Mouse (Mus musculus) gastrocnemius, postnatal 25 days (tissue): ENCODE results near the gene Slc38a5. TPM values are rescaled to one million over a fixed set of nuclear protein-coding genes. Genes with fewer than 3 reads are reported as not detected.

Source experiments
- DNase-seq: peaks from one replicate; pipeline ENCODE4 v3.0.0; 2022
- total RNA-seq, 2 experiments: library from RNA; stranded (reverse); gene quantifications; 1 replicate in 1 of 2; 2 replicates in 1 of 2; pipeline ENCODE4 v1.2.3; 2021

Gene Slc38a5
- total RNA-seq, 2 experiments from 2014 or later = not detected

DNA sequence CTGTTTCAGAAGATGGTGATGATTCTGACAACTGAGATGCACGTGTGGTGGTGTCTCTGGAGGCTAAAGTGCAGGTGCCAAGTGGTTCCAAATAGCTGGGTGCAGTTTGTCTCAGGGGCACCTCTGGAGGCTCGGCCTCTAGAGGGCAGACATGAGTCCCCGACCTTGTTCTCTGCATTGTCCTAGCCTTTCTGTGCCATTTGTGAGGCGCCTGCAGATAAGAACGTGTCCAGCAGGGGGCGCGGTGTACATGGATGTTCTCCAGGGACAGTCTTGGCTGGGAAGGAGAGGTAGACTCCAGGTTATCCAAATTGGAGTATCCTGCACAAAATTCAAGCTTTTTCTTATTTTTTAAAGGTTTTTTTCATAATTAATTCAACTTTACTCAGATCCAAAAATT lies 44.0 kb downstream of the Slc38a5 start:
- DNase-seq = peak; percentile 13

DNA sequence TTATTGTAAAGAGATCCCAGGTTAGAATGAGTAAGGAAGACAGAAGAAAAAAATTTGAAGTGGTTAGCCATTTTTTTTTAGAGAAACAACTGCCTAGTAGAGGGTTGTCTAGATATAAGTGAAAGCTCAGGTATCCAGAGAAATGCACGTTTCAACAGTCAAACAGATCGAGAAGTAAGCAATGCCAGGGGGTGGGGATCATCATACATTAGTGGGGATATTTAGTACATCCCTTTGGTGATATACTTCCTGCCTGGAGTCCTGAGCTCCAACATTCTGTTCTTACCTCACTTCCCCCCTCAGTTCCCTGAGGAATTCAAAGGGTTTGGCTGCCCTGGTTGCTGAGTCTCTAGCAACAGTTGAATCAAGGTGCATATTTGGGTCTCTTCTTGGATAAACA lies 56.2 kb downstream of the Slc38a5 start, which contains the start of gene Ssxb10:
TSS of gene Ssxb10 (plus strand) at position 301 of the 400 bp plus-strand sequence.
- DNase-seq = no peak

Other genes with a start within 250 kb of the Slc38a5 start
- 1 to 10 TPM; 3.0 to 3.6 TPM for gene Suv39h1, start 196.4 kb upstream of the Slc38a5 start, total RNA-seq
- under 1 TPM; 0.46 to 0.54 TPM for gene Was, start 180.6 kb upstream of the Slc38a5 start, total RNA-seq
- gene Wdr13, start 138.2 kb upstream of the Slc38a5 start, total RNA-seq = 10 to 100 TPM; 11.8 to 16.3 TPM
- 10 to 100 TPM; 44.1 to 60.8 TPM for gene Rbm3, start 125.3 kb upstream of the Slc38a5 start, total RNA-seq
- gene Tbc1d25, start 95.0 kb upstream of the Slc38a5 start, total RNA-seq = 1 to 10 TPM; 2.5 to 2.6 TPM
- gene Ebp, start 77.6 kb upstream of the Slc38a5 start, total RNA-seq = 10 to 100 TPM; 10.3 to 10.7 TPM
- gene Porcn, start 64.6 kb upstream of the Slc38a5 start, total RNA-seq = 1 to 10 TPM; 3.6 to 4.3 TPM
- gene Ftsj1, start 18.7 kb upstream of the Slc38a5 start, total RNA-seq = 10 to 100 TPM; 12.4 to 13.2 TPM
- gene Ssxb10, start 56.3 kb downstream of the Slc38a5 start, total RNA-seq = not detected
- not detected for gene Ssxb9, start 95.8 kb downstream of the Slc38a5 start, total RNA-seq
- not detected for gene Ssxb1, start 142.2 kb downstream of the Slc38a5 start, total RNA-seq
- not detected for gene Ssxb2, start 190.6 kb downstream of the Slc38a5 start, total RNA-seq